Mouse (Mus musculus) spleen, postnatal 14 days (tissue): ENCODE results near the gene Notch1.

ENCODE experiments used
- DNase-seq, 2 experiments: peaks; one replicate each; pipeline ENCODE4 v3.0.0; 2021 to 2022; ENCODE audit warnings: low spot score in 2 of 2

The Notch1 gene

DNA sequence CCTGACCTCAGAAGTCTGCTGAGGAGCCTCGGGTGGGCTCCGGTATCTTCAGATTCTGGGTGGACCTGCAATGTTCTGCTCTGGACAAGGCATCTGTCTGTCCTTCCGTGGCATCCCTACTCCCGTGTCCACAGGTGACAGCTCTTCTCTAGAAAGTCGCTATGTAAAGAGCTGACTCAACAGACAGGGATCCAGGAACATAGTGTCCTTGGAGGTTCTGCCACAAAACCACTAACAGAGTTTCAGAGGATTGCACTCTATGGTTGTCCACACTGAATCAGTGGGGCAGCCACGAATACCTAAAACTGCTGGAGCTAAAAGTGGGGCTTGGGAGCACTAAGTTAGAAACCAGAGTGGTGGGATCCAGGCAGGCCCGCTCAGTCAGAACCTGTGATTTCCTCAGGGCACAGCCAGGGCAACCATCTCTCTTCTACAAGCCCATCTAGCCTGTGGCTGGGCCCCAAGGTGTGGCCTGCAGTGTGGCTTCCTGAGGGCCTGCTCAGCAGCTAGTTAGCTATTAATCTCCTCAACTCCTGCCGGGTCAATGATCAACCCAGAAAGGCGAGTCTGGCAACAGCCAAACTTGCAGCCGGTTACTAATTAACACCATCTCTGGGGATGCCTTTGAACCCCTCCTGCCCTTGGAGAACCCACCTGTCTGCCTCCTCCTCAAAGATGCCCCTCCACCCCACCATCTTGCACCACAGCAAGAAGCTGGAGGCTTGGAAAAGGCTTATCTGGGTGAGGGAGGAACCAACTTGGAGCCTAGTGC, 34.6 kb downstream of the Notch1 start:
- no peak for DNase-seq

DNA sequence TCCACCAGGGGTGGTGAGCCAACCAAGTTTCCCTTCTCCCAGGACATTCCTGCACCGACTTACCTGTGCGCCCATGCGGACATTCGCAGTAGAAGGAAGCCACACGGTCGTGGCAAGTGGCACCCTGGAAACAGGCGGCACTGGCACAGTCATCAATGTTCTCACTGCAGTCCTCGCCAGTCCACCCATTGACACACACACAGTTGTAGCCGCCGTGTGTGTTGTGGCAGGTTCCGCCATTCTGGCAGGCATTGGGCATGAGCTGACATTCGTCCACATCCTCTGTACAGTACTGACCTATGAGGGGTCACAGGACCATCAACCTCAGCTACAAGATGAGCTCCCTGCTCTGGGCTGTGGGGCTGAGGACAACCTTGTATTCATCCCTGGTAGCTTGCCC, 35.6 kb downstream of the Notch1 start:
- DNase-seq: no peak

DNA sequence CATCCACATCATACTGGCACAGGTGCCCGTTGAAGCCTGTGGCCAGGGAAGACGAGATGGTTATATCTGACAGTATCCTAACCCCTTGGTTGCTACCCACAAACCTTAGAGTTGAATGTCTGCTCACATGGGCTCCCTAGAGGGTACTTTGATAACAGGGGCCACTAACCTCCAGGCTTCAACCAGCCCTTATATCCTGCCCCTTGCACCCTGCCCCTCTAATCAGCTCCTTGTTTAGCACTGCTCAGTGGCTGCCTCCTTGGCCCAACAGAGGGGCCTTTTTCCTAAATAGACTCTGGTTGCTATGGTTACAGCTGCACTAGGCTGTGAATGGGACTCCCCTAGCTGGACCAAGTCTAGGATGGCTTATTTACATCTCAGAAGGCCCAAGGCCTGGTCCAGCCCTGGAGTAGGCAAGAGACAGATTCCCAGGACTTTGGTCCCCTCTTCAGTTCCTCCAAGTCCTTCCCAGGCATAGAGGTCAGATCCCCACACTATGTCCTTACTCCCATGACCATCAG, 37.7 kb downstream of the Notch1 start:
- no peak for DNase-seq

DNA sequence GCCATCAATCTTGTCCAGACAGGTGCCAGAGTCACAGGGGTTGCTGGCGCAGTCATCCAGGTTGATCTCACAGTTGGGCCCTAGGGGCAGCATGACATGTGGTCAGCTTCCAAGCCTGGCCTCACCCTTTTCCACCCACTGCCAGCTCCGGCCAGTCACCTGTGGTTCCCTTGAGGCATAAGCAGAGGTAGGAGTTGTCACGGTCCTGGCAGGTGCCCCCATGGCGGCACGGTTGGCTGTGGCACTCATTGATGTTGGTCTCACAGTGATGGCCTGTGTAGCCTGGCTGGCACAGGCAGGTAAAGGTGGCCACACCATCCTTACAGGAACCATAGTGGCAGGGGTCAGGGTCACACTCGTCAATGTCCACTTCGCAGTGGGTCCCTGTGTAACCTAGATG, 38.6 kb downstream of the Notch1 start:
- no peak for DNase-seq

DNA sequence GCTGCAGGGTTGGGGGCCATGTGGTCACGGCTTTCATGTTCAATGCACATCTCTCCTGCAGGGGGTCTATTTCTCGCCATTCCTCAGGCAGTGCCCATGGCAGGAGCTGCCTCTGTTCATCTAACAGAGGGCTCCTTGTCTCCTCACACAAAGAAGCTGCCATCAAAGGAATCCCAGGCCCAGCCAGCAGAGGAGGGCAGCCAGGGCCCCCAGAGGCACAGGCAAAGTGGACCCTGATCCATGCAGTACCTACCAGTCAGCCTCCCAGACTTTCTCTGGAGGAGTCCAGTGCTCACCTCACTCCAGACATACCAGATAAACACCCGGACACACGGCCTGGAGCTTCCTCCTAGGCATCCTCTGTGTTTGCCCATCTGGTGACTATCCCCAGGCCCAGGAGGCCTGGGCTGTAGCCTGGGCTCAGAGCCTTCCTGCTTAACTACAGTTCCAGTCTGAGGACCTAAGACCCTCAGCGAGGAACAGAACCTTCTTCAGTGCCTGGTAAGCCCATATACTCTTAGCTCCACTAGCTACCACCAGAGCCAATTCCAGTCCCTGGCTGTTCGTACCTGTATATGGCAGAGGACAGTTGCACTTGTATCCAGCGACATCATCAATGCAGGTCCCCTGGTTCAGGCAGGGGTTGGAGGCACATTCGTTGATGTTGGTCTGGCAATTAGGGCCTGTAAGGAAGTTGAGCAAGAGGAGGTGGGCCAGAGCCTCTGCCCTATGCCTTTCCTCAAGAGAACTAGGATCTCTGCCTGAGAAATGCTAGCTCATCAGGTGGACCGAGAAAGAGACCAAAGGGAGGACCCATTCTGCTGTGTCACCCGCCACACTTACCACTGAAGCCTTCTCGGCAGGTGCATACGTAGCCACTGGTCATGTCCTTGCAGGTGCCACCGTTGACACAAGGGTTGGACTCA, 40.7 kb downstream of the Notch1 start:
- DNase-seq: no peak

DNA sequence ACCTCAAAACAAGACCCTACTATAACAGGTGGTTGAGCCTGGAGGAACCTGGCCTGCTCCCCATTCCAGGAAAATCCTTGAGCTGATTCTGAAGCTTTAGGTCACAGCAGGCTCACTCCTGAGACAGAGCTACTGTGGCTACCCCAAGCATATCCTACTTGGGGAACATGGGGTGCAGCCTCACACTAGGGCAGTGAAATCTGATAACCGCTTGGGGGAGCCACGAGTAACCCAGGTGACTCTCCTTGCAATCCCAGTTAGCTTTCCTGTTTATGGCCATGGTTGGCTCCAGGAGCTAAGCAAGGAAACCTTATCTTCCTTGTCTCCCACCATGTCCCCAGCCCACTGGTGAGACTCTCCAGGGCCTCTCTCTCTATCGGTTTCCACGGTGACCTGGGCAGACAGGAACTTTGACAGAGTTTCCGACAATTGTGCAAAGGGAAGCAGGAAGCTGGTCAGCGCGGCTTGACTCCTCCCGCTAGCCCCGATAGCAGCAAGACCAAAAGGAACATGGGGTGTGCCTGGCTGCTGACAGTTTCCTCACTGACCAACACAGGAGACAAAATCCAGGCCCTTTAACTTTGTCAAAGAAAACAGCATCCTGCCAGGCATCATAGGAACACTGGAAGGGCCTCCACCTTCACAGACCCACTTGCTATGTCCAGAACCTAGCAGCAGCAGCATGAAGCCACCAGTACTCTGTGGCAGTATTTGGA, 41.5 kb downstream of the Notch1 start:
- no peak for DNase-seq

DNA sequence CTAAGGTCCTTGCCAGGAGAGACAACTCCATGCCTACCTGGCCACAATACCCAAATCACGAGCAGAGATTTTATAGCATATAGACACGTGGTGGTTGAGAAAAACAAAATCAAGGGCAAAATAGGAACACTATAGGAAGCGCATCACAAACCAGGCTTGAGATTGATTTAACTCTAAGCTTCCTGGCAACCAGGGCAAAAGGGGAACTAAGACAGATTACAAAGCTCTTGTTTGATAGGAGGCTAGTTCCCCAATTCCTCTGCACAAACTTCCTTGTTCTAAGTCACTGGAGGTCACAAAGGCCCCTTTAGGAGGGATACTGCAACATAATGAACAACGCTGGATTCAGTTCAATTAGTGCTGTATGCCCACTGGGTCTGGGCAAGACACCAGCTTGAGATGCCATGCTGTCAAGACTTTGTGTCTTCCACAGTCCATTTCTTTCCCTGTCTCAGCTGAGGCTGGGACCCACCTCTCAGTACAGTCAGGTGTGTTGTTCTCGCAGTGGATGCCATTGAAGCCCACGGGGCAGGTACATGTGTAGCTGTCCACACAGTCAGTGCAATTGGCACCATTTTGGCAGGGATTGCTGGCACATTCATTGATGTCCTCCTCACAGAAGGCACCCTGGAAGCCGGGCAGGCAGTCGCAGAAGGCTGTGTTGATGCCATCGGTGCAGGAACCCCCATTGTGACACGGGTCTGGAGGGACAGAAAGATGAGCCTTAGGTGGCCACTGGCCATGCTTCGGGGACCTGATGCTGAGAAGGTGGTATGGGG, 44.0 kb downstream of the Notch1 start:
- no peak for DNase-seq

DNA sequence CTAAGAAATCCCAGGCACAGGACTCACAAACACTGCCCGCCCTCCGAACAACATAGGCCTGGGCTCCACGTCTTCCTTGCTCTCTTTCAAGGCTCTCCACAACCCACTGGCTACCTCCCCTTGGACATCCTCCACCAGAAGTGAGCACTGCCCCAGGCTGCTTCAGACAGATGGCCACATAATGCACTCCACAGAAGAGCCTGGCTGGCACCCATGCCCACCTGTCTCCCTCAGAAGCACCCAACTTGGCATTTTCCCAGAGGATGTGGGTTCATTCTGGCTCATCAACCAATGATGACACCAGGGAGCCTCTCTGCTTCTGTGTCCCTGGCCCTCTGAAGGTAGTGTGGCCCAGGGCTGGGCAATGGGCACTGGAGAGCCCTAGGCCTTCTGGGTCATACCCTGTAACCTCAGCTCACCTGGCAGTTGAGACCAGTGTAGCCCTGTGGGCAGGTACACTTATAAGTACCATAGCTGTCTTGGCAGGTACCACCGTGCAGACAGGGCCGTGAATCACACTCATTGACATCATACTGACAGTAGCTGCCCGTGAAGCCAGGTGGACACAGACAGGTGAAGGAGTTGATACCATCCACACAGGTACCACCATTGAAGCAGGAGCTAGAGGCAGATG, 44.7 kb downstream of the Notch1 start:
- no peak for DNase-seq

DNA sequence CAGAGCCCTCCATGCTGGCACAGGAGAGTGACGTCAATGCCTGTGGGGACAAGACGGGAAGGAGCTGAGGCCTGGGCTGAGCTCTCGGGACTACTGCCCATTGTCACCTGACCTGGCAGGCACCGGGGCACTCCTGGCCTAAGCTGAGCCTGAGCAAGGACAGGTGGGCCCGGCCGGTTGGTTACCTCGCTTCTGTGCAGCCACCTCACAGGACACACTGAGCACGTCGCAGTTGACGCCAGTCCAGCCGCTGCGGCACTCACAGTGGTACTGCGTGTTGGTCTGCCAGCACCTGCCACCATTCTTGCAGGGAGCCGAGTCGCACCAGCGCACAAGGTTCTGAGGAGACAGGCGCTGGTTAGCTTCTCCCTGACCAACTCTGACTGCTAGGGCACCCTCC, 45.5 kb downstream of the Notch1 start:
- no peak for DNase-seq

DNA sequence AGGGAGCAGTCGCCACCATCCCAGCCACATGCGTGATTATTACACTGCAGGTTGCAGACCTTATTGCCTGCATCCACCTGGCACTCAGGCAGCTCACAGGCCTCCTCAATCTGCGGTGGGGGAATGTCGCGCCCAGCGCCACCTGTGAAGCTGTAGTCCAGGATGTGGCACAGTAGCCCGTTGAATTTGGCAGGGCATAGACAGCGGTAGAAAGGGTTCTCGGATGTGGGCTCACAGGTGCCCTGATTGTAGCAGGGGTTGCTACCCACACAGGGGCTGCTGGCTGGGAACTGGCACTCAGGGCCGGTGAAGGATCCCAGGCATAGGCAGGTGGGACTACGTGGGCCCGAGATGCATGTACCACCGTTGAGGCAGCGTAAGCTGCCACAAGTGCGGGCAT, 48.1 kb downstream of the Notch1 start:
- DNase-seq: no peak

DNA sequence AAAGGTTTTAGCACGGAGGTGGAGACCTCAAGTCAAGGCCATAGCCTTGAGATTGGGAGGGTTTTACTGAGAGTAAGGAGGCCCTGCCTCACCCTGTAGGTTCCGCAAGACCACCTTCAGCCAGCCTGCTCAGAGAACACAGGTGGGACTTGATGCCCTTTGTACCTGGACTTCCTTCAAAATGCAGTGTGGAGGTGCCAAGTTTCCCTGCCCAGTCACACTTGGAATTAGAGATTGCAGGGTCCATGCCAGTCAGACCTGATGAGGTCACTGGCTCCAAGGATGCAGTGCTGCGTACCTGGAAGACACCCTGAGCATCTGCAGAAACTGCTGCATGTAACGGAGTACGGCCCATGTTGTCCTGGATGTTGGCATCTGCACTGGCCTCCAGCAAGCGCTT, 53.1 kb downstream of the Notch1 start:
- no peak for DNase-seq

DNA sequence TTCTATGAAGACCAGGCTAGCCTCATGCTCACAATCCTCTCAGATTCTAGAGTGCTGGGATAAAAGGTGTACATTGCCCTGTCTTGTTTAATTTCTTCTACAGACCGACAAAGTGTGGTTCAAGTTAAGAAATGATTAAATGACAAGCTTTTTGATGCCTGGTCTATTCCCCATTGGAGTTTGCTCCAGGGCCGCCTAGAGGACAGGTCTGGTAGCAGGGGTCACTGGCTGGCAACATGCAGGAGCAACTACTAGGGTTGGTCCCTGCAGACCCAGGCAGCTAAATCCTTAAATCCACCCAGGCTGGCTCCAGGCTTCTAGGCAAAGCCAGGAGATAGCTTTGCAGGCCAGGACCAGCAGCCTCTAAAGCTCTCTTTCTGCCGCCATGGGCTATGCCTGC, 53.5 kb downstream of the Notch1 start:
- no peak for DNase-seq

DNA sequence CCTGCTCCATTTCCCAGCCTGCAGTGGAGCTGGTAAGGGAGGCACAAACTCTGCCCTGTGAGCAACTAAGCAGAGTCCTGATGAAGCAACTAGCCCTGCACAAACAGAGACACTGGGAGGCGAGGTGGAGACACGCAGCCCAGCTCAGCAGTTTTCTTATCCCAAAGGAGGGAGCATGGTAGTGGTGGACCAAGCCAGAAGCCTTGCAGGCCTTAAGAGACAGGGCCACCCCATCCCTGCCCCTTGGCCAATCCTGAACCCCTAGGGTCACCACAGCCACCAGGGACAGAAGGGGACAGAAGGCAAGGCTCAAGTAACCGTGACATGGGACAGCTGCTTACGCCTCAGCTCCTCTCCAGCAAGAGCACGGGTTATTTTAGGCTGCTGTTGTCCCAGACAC, 54.8 kb downstream of the Notch1 start:
- DNase-seq: no peak

DNA sequence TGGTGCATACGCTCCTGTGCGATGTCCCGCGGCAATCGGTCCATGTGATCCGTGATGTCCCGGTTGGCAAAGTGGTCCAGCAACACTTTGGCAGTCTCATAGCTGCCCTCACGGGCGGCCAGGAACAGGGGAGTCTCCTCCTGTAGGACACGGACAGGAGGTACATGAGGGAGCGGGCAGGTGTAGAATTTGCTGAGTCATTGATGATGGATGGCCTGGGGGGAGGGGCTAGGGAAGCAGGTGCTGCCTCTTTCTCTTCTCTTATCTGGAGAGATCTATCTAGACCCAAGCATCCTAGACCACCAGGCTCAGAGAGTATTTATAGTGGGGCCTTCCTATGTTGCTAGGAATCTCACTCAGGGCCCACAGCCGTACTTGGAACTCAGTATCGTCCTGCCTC, 55.6 kb downstream of the Notch1 start:
- no peak for DNase-seq

DNA sequence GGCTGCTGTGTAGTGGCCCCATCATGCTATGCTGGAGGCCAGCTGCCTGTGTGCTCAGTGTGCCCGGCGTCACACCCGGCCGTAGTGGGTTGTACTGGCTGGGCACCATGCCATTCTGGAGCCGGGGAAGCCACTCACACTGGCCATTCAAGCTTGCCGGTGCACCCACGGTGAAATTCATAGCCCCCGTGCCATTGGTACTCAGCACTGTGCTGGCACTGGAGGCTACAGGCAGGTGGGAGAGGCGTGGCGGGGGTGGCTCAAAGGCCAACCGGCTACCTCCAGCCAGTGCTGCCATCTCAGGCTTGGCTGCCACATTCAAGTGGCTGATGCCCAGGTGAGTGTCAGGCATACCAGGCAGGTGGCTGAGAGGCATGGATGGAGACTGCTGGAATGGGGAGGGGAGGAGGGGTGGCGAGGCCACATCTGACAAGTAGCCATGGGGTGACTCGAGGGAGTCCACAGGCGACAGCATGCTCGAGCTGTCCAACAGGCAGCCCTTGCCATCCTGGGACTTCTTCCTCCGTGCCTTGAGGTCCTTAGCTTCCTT, 56.3 kb downstream of the Notch1 start:
- DNase-seq: no peak

DNA sequence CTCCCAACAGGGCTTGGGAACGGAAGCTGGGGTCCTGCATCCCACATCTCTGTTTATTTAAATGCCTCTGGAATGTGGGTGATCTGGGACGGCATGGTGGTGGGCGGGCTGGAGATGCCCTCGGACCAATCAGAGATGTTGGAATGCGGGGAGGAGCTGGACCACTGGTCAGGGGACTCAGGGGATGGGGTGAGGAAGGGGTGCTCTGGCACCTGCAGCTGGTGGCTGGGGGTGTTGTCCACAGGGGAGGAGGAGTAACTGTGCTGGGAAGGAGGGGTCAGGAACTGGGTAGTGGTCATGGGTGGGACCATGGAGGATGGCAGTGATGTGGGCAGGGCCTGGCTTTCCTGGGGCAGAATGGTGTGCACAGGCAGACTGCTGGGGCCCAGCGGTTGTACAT, 57.0 kb downstream of the Notch1 start:
- DNase-seq: no peak

DNA sequence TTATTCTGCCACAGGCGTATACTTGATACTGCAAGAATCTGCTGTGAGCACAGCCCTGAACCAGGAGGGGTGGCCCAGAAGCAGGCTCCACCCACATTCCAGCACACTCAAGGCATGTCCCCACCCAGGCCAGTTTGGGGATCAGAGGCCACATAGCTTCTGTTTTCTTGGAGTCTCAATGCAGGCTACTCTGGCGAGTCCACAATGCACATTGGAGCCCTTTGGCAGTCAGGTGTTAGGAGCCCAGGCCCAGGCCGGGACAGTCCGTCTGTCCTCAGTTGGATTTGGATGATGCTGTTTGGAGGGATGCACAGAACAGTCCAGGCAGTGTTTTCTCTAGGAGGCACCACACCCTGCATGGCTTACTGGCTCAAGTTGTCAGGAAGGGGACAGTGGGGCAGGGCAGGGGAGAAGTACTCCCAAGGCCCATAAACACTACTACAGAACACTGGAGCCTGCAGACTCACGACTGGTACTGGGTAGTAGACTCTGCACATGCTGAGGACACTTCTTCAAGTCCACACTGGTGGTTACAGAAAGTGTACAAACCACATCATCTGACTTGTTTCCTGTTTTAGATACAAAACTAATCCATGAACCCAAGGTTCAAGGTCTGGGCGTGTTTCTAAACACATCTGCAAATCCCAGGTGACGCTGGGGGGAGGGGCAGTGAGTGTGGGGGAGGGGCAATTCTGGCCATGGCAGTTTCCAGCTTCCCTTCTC, 57.9 kb downstream of the Notch1 start:
- no peak for DNase-seq

DNA sequence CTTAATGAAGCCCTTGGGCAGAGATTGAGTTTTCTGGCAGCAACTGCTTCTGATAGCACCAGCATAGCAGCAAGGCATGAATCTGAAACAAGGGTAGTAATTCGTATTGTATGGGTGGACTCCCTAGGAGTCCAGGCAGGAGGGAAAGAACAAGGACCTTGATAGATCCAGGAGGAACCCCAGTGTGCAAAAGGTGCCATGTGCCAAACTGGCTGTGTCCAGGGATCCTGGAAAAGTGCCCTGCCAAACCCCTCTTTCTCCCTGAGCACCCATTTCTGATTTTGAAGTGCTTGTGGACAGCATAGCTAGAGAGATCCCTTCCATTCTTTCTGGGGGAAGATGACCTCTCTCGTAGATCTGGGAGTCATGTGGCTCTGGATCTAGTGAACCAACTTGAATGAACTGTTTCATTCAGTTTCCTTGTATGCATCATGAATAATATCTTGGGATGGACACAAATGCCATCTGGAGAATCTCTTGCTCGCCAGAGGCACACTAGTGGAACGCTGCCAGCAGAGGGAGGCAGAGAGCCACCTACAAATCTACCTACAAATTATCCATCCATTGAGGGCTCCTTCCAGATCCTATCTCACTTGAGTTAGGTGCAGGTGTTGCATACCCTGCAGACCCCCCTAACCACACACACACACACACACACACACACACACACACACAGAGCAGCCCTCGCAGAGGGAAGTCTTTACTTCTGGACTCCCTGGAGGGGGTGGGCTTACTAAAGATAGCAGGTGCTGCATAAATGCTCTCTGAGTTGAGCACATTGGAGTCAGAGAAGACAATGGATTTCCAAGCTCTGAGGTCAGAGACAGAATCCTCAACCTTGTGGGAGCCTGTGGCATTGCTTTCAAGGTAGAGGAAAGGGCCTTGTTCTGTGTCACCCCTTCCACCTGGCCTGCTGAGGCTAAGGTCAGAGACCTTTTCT, 67.1 kb downstream of the Notch1 start:
- peak; percentile 41 to 61 for DNase-seq

DNA sequence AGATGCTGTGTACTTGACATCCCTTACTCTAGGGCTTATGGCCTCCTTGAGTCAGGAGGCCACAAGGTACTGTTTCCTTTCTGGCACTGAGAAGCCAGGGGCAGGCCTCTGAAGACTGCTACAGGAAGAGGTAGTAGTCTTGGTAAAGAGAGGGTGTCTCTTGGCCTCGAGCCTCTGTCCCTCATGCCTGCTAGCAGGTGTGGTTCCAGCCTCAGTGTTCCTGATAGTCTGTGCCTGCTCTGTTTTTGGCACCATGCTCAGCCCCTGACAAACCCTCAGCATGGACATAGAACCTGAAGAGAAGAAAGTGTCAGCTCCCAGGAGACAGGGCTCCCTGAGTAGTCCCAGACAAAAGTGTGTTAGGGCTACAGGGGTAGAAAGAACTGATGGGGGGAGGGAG, 69.0 kb downstream of the Notch1 start:
- no peak for DNase-seq
